Mouse (Mus musculus): Measurements from ENCODE around the gene Itgae. TPM values are rescaled to one million over a fixed set of nuclear protein-coding genes. Genes with fewer than 3 reads are reported as not detected.
A peak's percentile ranks its signal among the peaks of the same experiment; 100 is the strongest.

Itgae gene
- total RNA-seq (2021) (under 1 TPM; 0.14 to 0.16 TPM), polyA plus RNA-seq (2012; rRNA removed) (0.37 and 0.38 TPM in 2 replicates)
- long read RNA-seq = 0 reads

GRCm38 (mm10) chr11:73090283-73090682 is at the start of gene Itgae:
Gene Itgae (plus strand): TSS chr11:73090583.
- TF ChIP-seq EP300 (IDR thresholded peaks at IDR 0.05; ENCODE audit: insufficient read depth, low read depth, low read length) (no peak), CTCF (IDR thresholded peaks at IDR 0.05) (no peak)
- Histone ChIP-seq H3K27me3 (ENCODE audit: control insufficient read depth, insufficient read depth, low read length) (no peaks in the 10 kb centered on the region), H3K36me3 (ENCODE audit: control insufficient read depth, insufficient read depth, low read length) (no peaks in the 10 kb centered on the region), H3K79me2 (replicated peaks; ENCODE audit: control insufficient read depth, insufficient read depth, low read length) (no peaks in the 10 kb centered on the region), H3K9ac (ENCODE audit: low read depth, low read length) (no peak within 1 kb of the TSS), H3K4me1 (ENCODE audit: control insufficient read depth, insufficient read depth, low read length) (peaks cover 1% of the 10 kb centered on the region), H3K27ac (no peak within 1 kb of the TSS), H3K4me3 (no peak within 1 kb of the TSS)
- no peak for DNase-seq
- intact Hi-C loops (cut with DNase I) = no loop called here
- WGBS = 87% methylated on average over 4 of the region's 4 CpGs

DNA sequence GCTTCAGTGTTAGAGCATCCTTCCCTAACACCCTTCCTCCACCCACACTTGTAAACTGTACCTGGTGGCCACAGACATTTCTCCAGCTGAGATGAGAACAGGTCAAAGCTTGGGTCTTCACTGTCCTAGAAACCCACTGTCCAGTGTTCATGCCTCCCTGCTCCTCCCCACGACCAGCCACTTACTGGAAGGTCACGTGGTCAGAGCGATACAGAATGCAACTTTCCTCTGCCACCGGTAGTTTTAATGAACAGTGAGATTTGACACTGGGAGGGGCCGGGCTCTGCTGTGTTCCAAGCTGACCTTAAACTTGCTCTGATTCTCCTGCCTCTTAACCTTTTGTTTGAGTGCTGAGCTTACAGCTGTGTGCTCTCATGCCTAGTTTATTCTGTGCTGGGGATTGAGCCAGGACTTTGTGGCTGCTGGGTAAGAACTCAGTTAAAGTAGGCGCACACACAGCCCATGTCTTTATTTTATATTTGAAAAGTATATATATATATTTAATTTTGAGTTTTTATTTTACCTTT is 46.1 kb upstream of the Itgae start:
- Histone ChIP-seq H3K4me3 (no peak overlapping the region), H3K27ac (no peak overlapping the region), H3K79me2 (replicated peaks; ENCODE audit: control insufficient read depth, insufficient read depth, low read length) (no peaks in the 10 kb centered on the region), H3K36me3 (ENCODE audit: control insufficient read depth, insufficient read depth, low read length) (no peaks in the 10 kb centered on the region), H3K4me1 (ENCODE audit: control insufficient read depth, insufficient read depth, low read length) (peaks cover 6% of the 10 kb centered on the region; the same call in 1 of the 2 replicates), H3K9ac (ENCODE audit: low read depth, low read length) (no peak overlapping the region), H3K27me3 (ENCODE audit: control insufficient read depth, insufficient read depth, low read length) (no peaks in the 10 kb centered on the region)
- TF ChIP-seq CTCF (IDR thresholded peaks at IDR 0.05) (no peak), POLR2A (IDR thresholded peaks at IDR 0.05; ENCODE audit: insufficient read depth, low read depth, low read length) (no peak), EP300 (IDR thresholded peaks at IDR 0.05; ENCODE audit: insufficient read depth, low read depth, low read length) (no peak)
- no peak for DNase-seq
- intact Hi-C loops (cut with DNase I) = no loop called here
- WGBS = 43% methylated on average over 6 of the region's 6 CpGs

GRCm38 (mm10) chr11:73044789-73045188 is 45.6 kb upstream of the Itgae start:
- WGBS = 63% methylated on average over 4 of the region's 4 CpGs
- DNase-seq = no peak
- Histone ChIP-seq H3K36me3 (ENCODE audit: control insufficient read depth, insufficient read depth, low read length) (peaks cover 3% of the 10 kb centered on the region; the same call in 1 of the 2 replicates), H3K27me3 (ENCODE audit: control insufficient read depth, insufficient read depth, low read length) (no peaks in the 10 kb centered on the region), H3K27ac (no peak overlapping the region), H3K4me3 (no peak overlapping the region), H3K4me1 (ENCODE audit: control insufficient read depth, insufficient read depth, low read length) (peaks cover 6% of the 10 kb centered on the region; the same call in 1 of the 2 replicates), H3K9ac (ENCODE audit: low read depth, low read length) (no peak overlapping the region), H3K79me2 (replicated peaks; ENCODE audit: control insufficient read depth, insufficient read depth, low read length) (no peaks in the 10 kb centered on the region)
- intact Hi-C loops (cut with DNase I) = loop anchor here (5.0 kb wide), 1 partner anchor 117 kb away; no protein-coding TSS in a partner anchor
- TF ChIP-seq EP300 (IDR thresholded peaks at IDR 0.05; ENCODE audit: insufficient read depth, low read depth, low read length) (no peak), POLR2A (IDR thresholded peaks at IDR 0.05; ENCODE audit: insufficient read depth, low read depth, low read length) (no peak), CTCF (IDR thresholded peaks at IDR 0.05) (no peak)

DNA sequence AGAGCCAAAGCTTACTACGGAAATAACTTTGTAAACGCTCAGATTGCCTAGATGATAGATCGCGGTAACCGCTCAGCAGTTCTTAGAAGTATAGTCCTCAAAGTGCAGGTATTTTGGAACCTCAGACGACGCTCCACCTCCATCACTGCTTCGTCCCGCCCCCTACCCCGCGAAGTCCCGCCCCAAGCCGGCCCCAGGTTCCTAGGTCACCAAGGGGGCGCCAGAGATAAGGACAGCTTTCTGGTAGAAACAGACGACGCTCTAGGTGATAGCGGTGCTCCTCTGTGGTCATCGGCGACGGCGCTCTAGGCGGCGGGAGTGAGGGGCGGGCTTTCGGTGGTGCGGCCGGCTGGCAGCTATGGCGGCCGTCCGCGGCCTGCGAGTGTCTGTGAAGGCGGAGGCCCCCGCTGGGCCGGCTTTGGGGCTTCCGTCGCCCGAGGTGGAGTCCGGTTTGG is 42.8 kb upstream of the Itgae start, which contains the start of gene Ncbp3:
TSS of gene Ncbp3 (plus strand) at position 242 of the 455 bp plus-strand sequence.
- TF ChIP-seq CTCF (IDR thresholded peaks at IDR 0.05) (peak; percentile 77), EP300 (IDR thresholded peaks at IDR 0.05; ENCODE audit: insufficient read depth, low read depth, low read length) (0 out of 2 replicates have a peak, but pooled peaks have one; percentile 30), POLR2A (IDR thresholded peaks at IDR 0.05; ENCODE audit: insufficient read depth, low read depth, low read length) (peak; percentile 72)
- H3K9ac ChIP-seq (ENCODE audit: low read depth, low read length) = peak within 1 kb of the TSS; percentile 95
- peaks cover 6% of the 10 kb centered on the region for H3K36me3 ChIP-seq (ENCODE audit: control insufficient read depth, insufficient read depth, low read length)
- peak within 1 kb of the TSS; percentile 73 for H3K4me3 ChIP-seq
- H3K4me1 ChIP-seq (ENCODE audit: control insufficient read depth, insufficient read depth, low read length) = peaks cover 6% of the 10 kb centered on the region; the same call in 1 of the 2 replicates
- peak; percentile 96 for DNase-seq
- intact Hi-C loops (cut with DNase I) = loop anchor here (5.0 kb wide), 1 partner anchor 120 kb away; no protein-coding TSS in a partner anchor
- no peaks in the 10 kb centered on the region; the same call in 1 of the 2 replicates for H3K79me2 ChIP-seq (replicated peaks; ENCODE audit: control insufficient read depth, insufficient read depth, low read length)
- under 1% methylated on average over 39 of the region's 39 CpGs for WGBS
- no peaks in the 10 kb centered on the region for H3K27me3 ChIP-seq (ENCODE audit: control insufficient read depth, insufficient read depth, low read length)
- H3K27ac ChIP-seq = peak within 1 kb of the TSS; percentile 97

DNA sequence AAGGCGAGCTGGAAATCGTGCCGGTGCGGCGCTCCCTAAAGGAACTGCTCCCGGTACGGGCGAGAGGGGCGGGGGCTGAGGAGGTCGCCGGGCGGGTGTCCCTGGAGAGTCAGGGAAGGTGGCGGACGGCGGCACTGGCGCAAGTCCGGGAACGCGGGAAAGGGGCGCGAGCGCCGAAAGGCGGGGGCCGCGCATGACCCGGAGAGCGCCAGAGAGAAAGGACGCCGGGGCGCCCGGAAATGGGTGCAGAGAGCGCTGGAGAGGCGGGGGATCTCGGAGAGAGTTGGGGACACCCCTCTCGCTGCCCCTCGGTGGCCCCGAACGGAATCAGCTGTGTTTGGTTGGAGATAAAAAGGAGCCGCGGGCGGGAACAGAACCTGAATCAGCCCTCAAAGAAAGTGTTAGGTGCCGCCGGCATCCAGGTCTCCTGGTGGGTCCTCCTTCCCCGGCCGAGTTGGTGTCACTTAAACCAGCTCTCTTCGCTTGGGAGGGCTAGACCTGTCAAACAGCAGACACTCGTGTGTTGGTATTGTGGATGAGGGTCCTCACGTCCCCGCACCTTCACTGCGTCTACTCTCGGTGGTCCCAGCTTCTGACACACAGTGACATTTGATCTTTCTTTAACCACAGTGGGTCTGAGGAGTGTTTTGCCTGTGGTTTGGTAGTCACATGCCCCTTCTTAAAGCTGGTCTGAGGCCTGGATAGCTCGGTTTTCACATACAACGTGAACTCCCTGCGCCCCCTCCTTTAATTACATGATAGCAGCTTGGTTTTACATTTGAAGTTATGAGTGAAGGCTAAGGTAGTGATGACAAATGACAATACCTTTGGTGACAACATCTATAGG is 42.1 kb upstream of the Itgae start:
- H3K27ac ChIP-seq = peak overlapping the region; percentile 97
- no peaks in the 10 kb centered on the region for H3K27me3 ChIP-seq (ENCODE audit: control insufficient read depth, insufficient read depth, low read length)
- TF ChIP-seq POLR2A (IDR thresholded peaks at IDR 0.05; ENCODE audit: insufficient read depth, low read depth, low read length) (no peak), CTCF (IDR thresholded peaks at IDR 0.05) (no peak), EP300 (IDR thresholded peaks at IDR 0.05; ENCODE audit: insufficient read depth, low read depth, low read length) (no peak)
- H3K4me3 ChIP-seq = peak overlapping the region; percentile 73
- 2% methylated on average over 55 of the region's 55 CpGs for WGBS
- H3K9ac ChIP-seq (ENCODE audit: low read depth, low read length) = peak overlapping the region; percentile 95
- no peak for DNase-seq
- H3K36me3 ChIP-seq (ENCODE audit: control insufficient read depth, insufficient read depth, low read length) = peaks cover 9% of the 10 kb centered on the region
- H3K79me2 ChIP-seq (replicated peaks; ENCODE audit: control insufficient read depth, insufficient read depth, low read length) = no peaks in the 10 kb centered on the region; the same call in 1 of the 2 replicates
- H3K4me1 ChIP-seq (ENCODE audit: control insufficient read depth, insufficient read depth, low read length) = peaks cover 6% of the 10 kb centered on the region; the same call in 1 of the 2 replicates
- intact Hi-C loops (cut with DNase I) = loop anchor here (1.0 to 5.0 kb wide), 2 partner anchors 42 to 121 kb away; no protein-coding TSS in a partner anchor
